Mouse (Mus musculus) thymus, adult 2 months (tissue): ENCODE data around the gene Phrf1. TPM values are rescaled to one million over a fixed set of nuclear protein-coding genes. Genes with fewer than 3 reads are reported as not detected.

Experiments
- DNase-seq: peaks from one replicate; pipeline ENCODE4 v3.0.0; 2021
- H3K27ac ChIP-seq: fragments of 200-500 bp; 2 replicates; pipeline ENCODE4 v1.5.1; 2012; ENCODE audit warnings: low read length, control low read depth; ENCODE audit not compliant: control insufficient read depth, insufficient read depth
- H3K27me3 ChIP-seq: fragments of 200-500 bp; 2 replicates; pipeline ENCODE4 v1.6.1; 2012; ENCODE audit warnings: mild to moderate bottlenecking, low read length, moderate library complexity, mixed read lengths; ENCODE audit not compliant: control insufficient read depth, insufficient read depth
- H3K36me3 ChIP-seq: fragments of 200-500 bp; 2 replicates; pipeline ENCODE4 v1.6.1; 2012; ENCODE audit warnings: mild to moderate bottlenecking, low read length, moderate library complexity; ENCODE audit not compliant: control insufficient read depth, insufficient read depth
- H3K4me1 ChIP-seq: fragments of 200-500 bp; replicated peaks from 2 replicates; pipeline ENCODE4 v1.6.1; 2012; ENCODE audit warnings: low read length; ENCODE audit not compliant: control insufficient read depth, insufficient read depth
- H3K4me3 ChIP-seq: fragments of 200-500 bp; 2 replicates; pipeline ENCODE4 v1.5.1; 2012; ENCODE audit warnings: mild to moderate bottlenecking, low read length, control low read depth, moderate library complexity; ENCODE audit not compliant: control insufficient read depth, insufficient read depth
- CTCF ChIP-seq: fragments of 200-500 bp; IDR thresholded peaks from 2 replicates; pipeline ENCODE4 v1.5.1; 2012; ENCODE audit warnings: mild to moderate bottlenecking, control low read depth, low read length, moderate library complexity, borderline replicate concordance; ENCODE audit not compliant: control insufficient read depth, poor library complexity, insufficient read depth; ENCODE audit errors: extremely low read depth
- POLR2A ChIP-seq: fragments of 200-500 bp; IDR thresholded peaks from 2 replicates; pipeline ENCODE4 v1.6.1; 2012; ENCODE audit warnings: mild to moderate bottlenecking, low read length, control low read depth, moderate library complexity; ENCODE audit not compliant: control insufficient read depth, poor library complexity, insufficient read depth; ENCODE audit errors: extremely low read depth
- WGBS: fragments of 180-500 bp; shearing (Covaris S2); methylation state at CpG from one replicate; pipeline ENCODE4 v1.1.7; 2018; 5-methylcytosine and 5-hydroxymethylcytosine counted together
- polyA plus RNA-seq: library from polyadenylated mRNA; depleted of rRNA; stranded (reverse); fragments of >200 nt; gene quantifications from 2 replicates; pipeline ENCODE4 v1.2.3, GENCODE M21; 2012

Phrf1 gene
- polyA plus RNA-seq, 1 experiment: 64.1 TPM

DNA sequence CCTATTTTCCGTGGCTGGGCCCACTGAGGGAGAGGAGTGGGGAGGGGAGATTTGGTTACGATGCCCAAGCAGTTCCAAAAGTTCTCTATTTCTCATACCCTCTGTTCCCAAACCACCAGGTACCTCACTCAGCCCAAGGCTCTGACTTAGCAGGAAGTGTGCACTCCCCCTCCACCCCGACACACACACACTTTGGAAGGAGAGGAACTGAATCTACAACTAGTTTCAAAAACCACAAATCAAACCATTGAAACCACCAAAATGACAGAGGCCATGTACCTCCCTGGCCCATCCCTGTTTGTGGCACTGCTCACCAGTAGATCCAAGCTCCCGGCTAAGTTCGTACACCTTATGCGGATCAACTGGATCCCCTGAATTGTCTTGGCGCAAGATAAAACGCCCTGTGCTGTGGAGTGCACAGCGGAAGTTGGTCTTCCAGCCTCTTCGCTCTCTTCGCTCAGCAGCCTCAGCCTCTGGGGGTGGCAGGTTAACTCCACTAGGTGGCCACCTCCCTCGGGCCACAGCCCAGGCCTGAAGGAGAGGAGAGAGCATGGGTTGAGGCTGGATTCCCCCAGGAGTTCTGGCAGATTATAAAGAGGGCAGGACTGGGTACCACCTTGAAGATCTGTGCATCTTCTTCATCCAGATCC, 36.3 kb downstream of the Phrf1 start:
- DNase-seq: peak; percentile 73
- Histone ChIP-seq H3K27ac (peak overlapping the region; percentile 25; the same call in 1 of the 2 replicates), H3K4me3 (peak overlapping the region; percentile 31), H3K36me3 (peaks cover 38% of the 10 kb centered on the region), H3K4me1 (peaks cover 26% of the 10 kb centered on the region), H3K27me3 (no peaks in the 10 kb centered on the region)
- TF ChIP-seq CTCF (peak; percentile 83), POLR2A (no peak)
- 5% methylated on average over 12 of the region's 12 CpGs for WGBS

DNA sequence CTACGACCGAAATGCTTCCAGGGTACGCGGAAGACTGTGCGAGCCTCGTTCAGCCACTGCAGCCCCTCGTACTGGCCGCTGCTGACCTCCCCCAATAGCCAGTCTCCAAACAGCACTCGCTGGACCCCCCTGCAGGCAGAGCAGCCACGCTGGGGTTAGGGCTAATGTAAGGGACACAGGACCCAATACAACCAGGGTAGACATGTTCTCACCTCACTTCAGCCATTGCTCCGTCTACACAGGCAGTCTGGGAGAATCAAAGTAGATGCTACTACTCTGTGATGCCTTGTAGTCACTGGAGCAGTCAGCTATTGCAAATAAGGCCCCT, 36.8 kb downstream of the Phrf1 start:
- TF ChIP-seq POLR2A (no peak), CTCF (no peak)
- H3K4me1 ChIP-seq: peaks cover 26% of the 10 kb centered on the region
- no peaks in the 10 kb centered on the region for H3K27me3 ChIP-seq
- DNase-seq: no peak
- H3K36me3 ChIP-seq: peaks cover 33% of the 10 kb centered on the region
- 22% methylated on average over 11 of the region's 11 CpGs for WGBS
- peak overlapping the region; percentile 31 for H3K4me3 ChIP-seq
- H3K27ac ChIP-seq: no peak overlapping the region

DNA sequence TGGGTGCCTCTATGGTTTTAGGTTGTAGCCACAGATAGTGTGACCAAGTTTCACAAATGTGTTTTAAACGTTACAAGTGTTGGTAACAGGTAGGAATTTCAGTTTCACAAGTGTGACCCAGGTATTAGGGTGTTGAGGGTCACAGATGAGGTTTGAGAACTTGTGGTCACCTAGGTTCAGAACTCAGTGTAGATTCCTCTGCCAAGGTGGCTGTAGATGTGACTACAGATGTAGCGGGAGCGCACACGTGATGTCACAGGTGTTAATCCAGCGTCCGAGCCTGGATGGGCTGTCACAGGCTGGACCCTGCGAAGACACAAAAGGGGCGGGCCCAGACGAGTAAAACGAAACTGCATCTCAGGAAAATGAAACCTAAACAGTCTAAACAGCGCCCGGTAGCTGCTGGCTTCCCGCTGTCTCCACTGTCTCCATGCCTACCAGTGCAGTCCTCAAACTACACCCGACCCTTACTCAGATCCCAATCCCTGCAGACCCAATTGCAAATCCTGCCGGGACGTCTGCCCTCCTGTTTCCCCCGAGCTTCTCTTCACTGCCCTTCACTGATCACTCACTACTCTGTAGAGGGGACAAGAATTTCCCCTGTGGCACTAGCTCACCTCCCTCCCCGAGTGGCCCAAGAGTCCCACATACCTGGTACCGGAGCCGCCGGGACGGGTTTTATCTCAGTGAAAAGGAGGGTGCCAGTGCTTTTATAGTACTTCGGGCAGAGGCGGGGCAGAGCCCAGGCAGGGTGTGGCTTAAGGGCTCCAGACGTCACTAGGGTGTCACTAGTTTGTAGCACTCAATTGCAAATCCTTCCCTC, 37.4 kb downstream of the Phrf1 start, which contains the start of gene Irf7:
Gene Irf7 (minus strand): TSS at position 743 of the 823 bp plus-strand sequence.
- DNase-seq: peak; percentile 73
- H3K27me3 ChIP-seq: no peaks in the 10 kb centered on the region
- peaks cover 26% of the 10 kb centered on the region for H3K4me1 ChIP-seq
- TF ChIP-seq CTCF (no peak), POLR2A (0 out of 2 replicates have a peak, but pooled peaks have one; percentile 26)
- peak within 1 kb of the TSS; percentile 71 for H3K27ac ChIP-seq
- under 1% methylated on average over 25 of the region's 25 CpGs for WGBS
- peaks cover 28% of the 10 kb centered on the region for H3K36me3 ChIP-seq
- H3K4me3 ChIP-seq: peak within 1 kb of the TSS; percentile 82

- H3K36me3 ChIP-seq: 0 out of 2 replicates have a peak, but pooled peaks cover 1% of the 10 kb centered on the region
- H3K27ac ChIP-seq: no peak overlapping the region
- H3K4me3 ChIP-seq: peak overlapping the region; percentile 19
- DNase-seq: no peak
- TF ChIP-seq POLR2A (no peak), CTCF (no peak)
- peaks cover 26% of the 10 kb centered on the region for H3K4me1 ChIP-seq
- no peaks in the 10 kb centered on the region for H3K27me3 ChIP-seq
- 9% methylated on average over 24 of the region's 24 CpGs for WGBS
Measured at GRCm38 (mm10) chr7:141268466-141269272, 40.1 kb downstream of the Phrf1 start.

DNA sequence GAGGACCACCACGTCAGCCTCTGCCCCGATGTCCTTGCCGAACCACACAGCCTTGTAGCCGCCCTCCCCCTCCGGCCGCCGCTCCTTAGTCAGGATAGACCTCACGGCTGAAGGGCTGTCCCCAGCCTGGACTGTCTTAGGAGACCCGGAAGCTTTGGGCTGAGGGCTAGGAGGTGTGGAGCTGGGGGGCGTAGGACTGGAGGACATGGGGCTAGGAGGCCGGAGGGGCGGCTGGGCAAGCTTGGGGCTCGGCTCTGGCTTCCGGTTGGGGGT, 40.6 kb downstream of the Phrf1 start:
- Histone ChIP-seq H3K27ac (no peak overlapping the region), H3K36me3 (no peaks in the 10 kb centered on the region), H3K4me1 (peaks cover 24% of the 10 kb centered on the region), H3K4me3 (peak overlapping the region; percentile 19), H3K27me3 (no peaks in the 10 kb centered on the region)
- no peak for DNase-seq
- WGBS: 44% methylated on average over 14 of the region's 14 CpGs
- TF ChIP-seq POLR2A (no peak), CTCF (no peak)

GRCm38 (mm10) chr7:141270631-141271030, 42.0 kb downstream of the Phrf1 start:
- WGBS: 90% methylated on average over 3 of the region's 3 CpGs
- H3K27ac ChIP-seq: no peak overlapping the region
- DNase-seq: no peak
- H3K4me3 ChIP-seq: no peak overlapping the region
- TF ChIP-seq CTCF (no peak), POLR2A (no peak)
- no peaks in the 10 kb centered on the region for H3K27me3 ChIP-seq
- peaks cover 13% of the 10 kb centered on the region for H3K4me1 ChIP-seq
- H3K36me3 ChIP-seq: no peaks in the 10 kb centered on the region
